Mouse (Mus musculus): ENCODE data around the gene Actc1.

GRCm38 (mm10) chr2:114020210-114020563 is 33.2 kb downstream of the Actc1 start:
- TF ChIP-seq CTCF (IDR thresholded peaks at IDR 0.05; ENCODE audit: extremely low read depth, insufficient read length, insufficient replicate concordance, low read depth, low read length) (no peak), POLR2A (IDR thresholded peaks at IDR 0.05; ENCODE audit: low read depth, low read length) (no peak)

Measured in small intestine, adult 2 months (tissue).